ENCODE assay signal across 11 mouse cellular contexts in genomic region chr3:63616127-63616526, GRCm38 (mm10).
DNase-seq lines count a peak whose midpoint lies in the region; ATAC-seq and TF ChIP-seq lines count a peak whose summit lies in the region.
"Had no signal": no experiment of that assay in that cellular context is flagged by ENCODE, and none has a peak within 500 bp of the region (broad histone marks: within the 10 kb centered on the region; RNA-seq: fewer than 3 reads in every experiment).

No protein-coding gene starts in this region.

- no peak overlapping the region for H3K9ac ChIP-seq in forebrain, embryonic 13.5 days
- H3K9ac ChIP-seq in hindbrain, postnatal 0 days (replicated peaks; ENCODE audit: low read length), result no peak overlapping the region
- no peak overlapping the region for H3K9ac ChIP-seq in neural tube, embryonic 14.5 days (replicated peaks; ENCODE audit: low read depth, low read length)

- no peaks in the 10 kb centered on the region for H3K9me3 ChIP-seq in heart, embryonic 10.5 days
- H3K9me3 ChIP-seq in forebrain, embryonic 13.5 days (replicated peaks), result no peaks in the 10 kb centered on the region
- no peaks in the 10 kb centered on the region for H3K9me3 ChIP-seq in hindbrain, postnatal 0 days (ENCODE audit: low read length)
- no peaks in the 10 kb centered on the region for H3K9me3 ChIP-seq in neural tube, embryonic 14.5 days (ENCODE audit: control insufficient read depth, low read length)

- 20% methylated on average over 5 of the region's 5 CpGs for WGBS in heart, embryonic 10.5 days
- WGBS in forebrain, embryonic 13.5 days, result 31% methylated on average over 5 of the region's 5 CpGs
- 20% methylated on average over 5 of the region's 5 CpGs for WGBS in hindbrain, postnatal 0 days
- WGBS in neural tube, embryonic 14.5 days, result 26% methylated on average over 5 of the region's 5 CpGs

- no peak overlapping the region for H3K27ac ChIP-seq in heart, embryonic 10.5 days
- no peak overlapping the region for H3K27ac ChIP-seq in forebrain, embryonic 13.5 days
- H3K27ac ChIP-seq in hindbrain, postnatal 0 days, result no peak overlapping the region
- H3K27ac ChIP-seq in neural tube, embryonic 14.5 days (ENCODE audit: low read depth, low read length), result no peak overlapping the region

- ATAC-seq in forebrain, embryonic 13.5 days, result peak; percentile 92
- peak; percentile 82 for ATAC-seq in hindbrain, postnatal 0 days
- ATAC-seq in neural tube, embryonic 14.5 days (ENCODE audit: low read depth), result peak; percentile 83
- ATAC-seq in megakaryocyte-erythroid progenitor cell, adult 5-6 weeks (replicated peaks; ENCODE audit: low FRiP score, low TSS enrichment, poor library complexity, severe bottlenecking), result no peak
- ATAC-seq: intestine, postnatal 0 days had no signal

- TF ChIP-seq CTCF in hindbrain, postnatal 0 days (IDR thresholded peaks at IDR 0.05; ENCODE audit: low read depth), result 0 out of 2 replicates have a peak, but pooled peaks have one; percentile 12

- no peaks in the 10 kb centered on the region for H3K27me3 ChIP-seq in heart, embryonic 10.5 days (ENCODE audit: insufficient read depth, poor library complexity, severe bottlenecking)
- H3K27me3 ChIP-seq in forebrain, embryonic 13.5 days, result no peaks in the 10 kb centered on the region
- no peaks in the 10 kb centered on the region for H3K27me3 ChIP-seq in hindbrain, postnatal 0 days (ENCODE audit: insufficient read depth, low read length)
- no peaks in the 10 kb centered on the region for H3K27me3 ChIP-seq in neural tube, embryonic 14.5 days (ENCODE audit: control insufficient read depth, insufficient read depth, low read length)

- no peaks in the 10 kb centered on the region for H3K36me3 ChIP-seq in heart, embryonic 10.5 days
- H3K36me3 ChIP-seq in forebrain, embryonic 13.5 days (ENCODE audit: poor library complexity, severe bottlenecking), result no peaks in the 10 kb centered on the region
- H3K36me3 ChIP-seq in hindbrain, postnatal 0 days (ENCODE audit: insufficient read depth, low read length), result no peaks in the 10 kb centered on the region
- no peaks in the 10 kb centered on the region for H3K36me3 ChIP-seq in neural tube, embryonic 14.5 days (ENCODE audit: control insufficient read depth, insufficient read depth, low read length)

- H3K4me1 ChIP-seq in heart, embryonic 10.5 days, result peaks cover 5% of the 10 kb centered on the region; the same call in 1 of the 2 replicates
- no peaks in the 10 kb centered on the region for H3K4me1 ChIP-seq in forebrain, embryonic 13.5 days
- H3K4me1 ChIP-seq in hindbrain, postnatal 0 days (ENCODE audit: insufficient read depth, low read length), result peaks cover 6% of the 10 kb centered on the region; the same call in 1 of the 2 replicates
- H3K4me1 ChIP-seq in neural tube, embryonic 14.5 days (ENCODE audit: control insufficient read depth, insufficient read depth, low read length), result no peaks in the 10 kb centered on the region

- peak; percentile 77 for DNase-seq in heart, embryonic 10.5 days (ENCODE audit: low spot score)
- DNase-seq in heart, postnatal 25 days (ENCODE audit: low spot score), result no peak
- peak; percentile 66 for DNase-seq in hindbrain, postnatal 0 days (ENCODE audit: low spot score)
- no peak for DNase-seq in left cerebral cortex, postnatal 36 days (ENCODE audit: low spot score in 2 of 2)
- no peak for DNase-seq in adrenal gland, postnatal 4 days (ENCODE audit: low spot score in 2 of 2)
- DNase-seq: gastrocnemius, postnatal 14 days; thymus, adult 18-20 months had no signal

- no peak overlapping the region for H3K4me2 ChIP-seq in forebrain, embryonic 13.5 days
- no peak overlapping the region for H3K4me2 ChIP-seq in hindbrain, postnatal 0 days (ENCODE audit: low read depth, low read length)
- no peak overlapping the region for H3K4me2 ChIP-seq in neural tube, embryonic 14.5 days (ENCODE audit: low read depth, low read length)

- H3K4me3 ChIP-seq in heart, embryonic 10.5 days, result no peak overlapping the region
- no peak overlapping the region for H3K4me3 ChIP-seq in forebrain, embryonic 13.5 days
- no peak overlapping the region for H3K4me3 ChIP-seq in hindbrain, postnatal 0 days (ENCODE audit: low read length)
- no peak overlapping the region for H3K4me3 ChIP-seq in neural tube, embryonic 14.5 days (ENCODE audit: low read depth, low read length)

- intact Hi-C loops in heart, postnatal 25 days (cut with DNase I), result no loop called here
- intact Hi-C loops in left cerebral cortex, postnatal 36 days (cut with DNase I), result no loop called here

Comparison
In these comparisons a context has a peak if more than half of its experiments do, and no peak if none do; other contexts are left out.
1. DNase-seq: peak in heart, embryonic 10.5 days (single experiment) and hindbrain, postnatal 0 days (single experiment); none in heart, postnatal 25 days (single experiment), left cerebral cortex, postnatal 36 days (0 of 2) and adrenal gland, postnatal 4 days (0 of 2).